Comparison of ENCODE assay signal across 11 mouse cellular contexts in the genomic region with DNA sequence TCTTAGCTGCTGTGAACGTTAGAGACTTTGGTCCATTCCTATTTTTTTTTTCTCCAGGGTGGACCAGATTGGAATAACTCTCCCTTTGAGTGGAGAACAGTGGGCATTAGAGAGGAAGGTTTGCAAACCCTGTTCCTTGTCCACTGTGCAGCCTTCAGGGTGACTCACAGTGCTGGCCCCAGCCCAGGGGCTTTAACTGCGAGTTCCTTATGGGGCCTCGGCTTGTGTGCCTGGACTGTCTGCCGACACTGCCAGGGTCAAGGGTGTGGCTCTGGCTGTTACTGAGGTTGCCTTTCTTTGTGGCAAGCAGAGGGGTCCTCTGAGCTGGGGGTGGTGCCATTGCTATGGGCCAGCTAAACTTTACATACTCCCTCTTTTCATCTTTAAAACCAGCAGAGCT. TPM values are rescaled to one million over a fixed set of nuclear protein-coding genes. Genes with fewer than 3 reads are reported as not detected.
A peak's percentile ranks its signal among the peaks of the same experiment; 100 is the strongest.
DNase-seq lines count a peak whose midpoint lies in the region; TF ChIP-seq lines count a peak whose summit lies in the region.
"Had no signal": no experiment of that assay in that cellular context is flagged by ENCODE, and none has a peak within 500 bp of the region (broad histone marks: within the 10 kb centered on the region; RNA-seq: fewer than 3 reads in every experiment).

No protein-coding gene starts in this region.

- no peak overlapping the region for H3K4me3 ChIP-seq in thymus, adult 2 months (ENCODE audit: control insufficient read depth, insufficient read depth, low read length)
- H3K4me3 ChIP-seq: forebrain, embryonic 10.5 days; neural tube, embryonic 13.5 days had no signal

- no peak for TF ChIP-seq CTCF in thymus, adult 2 months (IDR thresholded peaks at IDR 0.05; ENCODE audit: borderline replicate concordance, control insufficient read depth, extremely low read depth, insufficient read depth, low read length, poor library complexity)

- H3K4me1 ChIP-seq in thymus, adult 2 months (replicated peaks; ENCODE audit: control insufficient read depth, insufficient read depth, low read length), result no peaks in the 10 kb centered on the region

- H3K27me3 ChIP-seq in thymus, adult 2 months (ENCODE audit: control insufficient read depth, insufficient read depth, low read length), result no peaks in the 10 kb centered on the region
- H3K27me3 ChIP-seq: neural tube, embryonic 13.5 days had no signal

- intact Hi-C loops in heart, postnatal 10 days (cut with DNase I), result loop anchor here (1.0 to 5.0 kb wide), 3 partner anchors 107 to 191 kb away; no protein-coding TSS in a partner anchor

- no peaks in the 10 kb centered on the region; the same call in 1 of the 2 replicates for H3K36me3 ChIP-seq in thymus, adult 2 months (ENCODE audit: control insufficient read depth, insufficient read depth, low read length)

- H3K27ac ChIP-seq in thymus, adult 2 months (ENCODE audit: control insufficient read depth, insufficient read depth, low read length), result no peak overlapping the region
- H3K27ac ChIP-seq: forebrain, embryonic 10.5 days; hindbrain, embryonic 14.5 days; neural tube, embryonic 13.5 days had no signal

- 95% methylated on average over 4 of the region's 4 CpGs for WGBS in thymus, adult 2 months

- DNase-seq in heart, adult 11 months, result peak; percentile 93
- no peak for DNase-seq in heart, adult 9 months (ENCODE audit: low spot score in 2 of 2)
- DNase-seq in 416B (ENCODE audit: low read depth), result peak; percentile 26
- peak; percentile 89 for DNase-seq in adrenal gland, postnatal 25 days
- peak; percentile 30 to 44 for DNase-seq in heart, postnatal 10 days
- no peak for DNase-seq in thymus, adult 2 months
- no peak for DNase-seq in frontal cortex, postnatal 25 days (ENCODE audit: low spot score in 2 of 2)
- DNase-seq in right cerebral cortex, adult 18-20 months, result no peak

- no peak for TF ChIP-seq POLR2A in thymus, adult 2 months (IDR thresholded peaks at IDR 0.05; ENCODE audit: control insufficient read depth, extremely low read depth, insufficient read depth, low read length, poor library complexity)

RNA-seq across cellular contexts. Expression of gene Wrb, which starts 5.8 kb away (rescaled TPM):
- total RNA-seq in adrenal gland, postnatal 25 days (2021), result 23.5 and 38.5 TPM in 2 replicates
- total RNA-seq in heart, postnatal 10 days (2021), result 10 to 100 TPM; 12.8 to 18.2 TPM
- 38.3 and 44.6 TPM in 2 replicates for polyA plus RNA-seq in thymus, adult 2 months (2012; rRNA removed)

RNA-seq across cellular contexts. Expression of gene Hmgn1, which starts 23.5 kb away (rescaled TPM):
- 234 and 254 TPM in 2 replicates for total RNA-seq in adrenal gland, postnatal 25 days (2021)
- total RNA-seq in heart, postnatal 10 days (2021), result 100 to 1,000 TPM in 1 of 2 experiments, 10 to 100 TPM in 1; 94.6 to 120 TPM
- polyA plus RNA-seq in thymus, adult 2 months (2012; rRNA removed), result 28.5 and 31.4 TPM in 2 replicates

RNA-seq across cellular contexts. Expression of gene Lca5l, which starts 41.1 kb away (rescaled TPM):
- total RNA-seq in adrenal gland, postnatal 25 days (2021), result 3.0 and 3.6 TPM in 2 replicates
- 1 to 10 TPM; 1.3 to 1.4 TPM for total RNA-seq in heart, postnatal 10 days (2021)
- 0.18 and 0.34 TPM in 2 replicates for polyA plus RNA-seq in thymus, adult 2 months (2012; rRNA removed)

RNA-seq across cellular contexts. Expression of gene Sh3bgr, which starts 49.3 kb away (rescaled TPM):
- 24.7 and 28.6 TPM in 2 replicates for total RNA-seq in adrenal gland, postnatal 25 days (2021)
- total RNA-seq in heart, postnatal 10 days (2021), result 100 to 1,000 TPM; 593 to 606 TPM
- 0.43 and 8.9 TPM in 2 replicates for polyA plus RNA-seq in thymus, adult 2 months (2012; rRNA removed)

Comparison
In these comparisons a context has a peak if more than half of its experiments do, and no peak if none do; other contexts are left out.
1. DNase-seq: peak in heart, adult 11 months (single experiment), 416B (single experiment), adrenal gland, postnatal 25 days (single experiment) and heart, postnatal 10 days (2 of 2); none in heart, adult 9 months (0 of 2), thymus, adult 2 months (single experiment), frontal cortex, postnatal 25 days (0 of 2) and right cerebral cortex, adult 18-20 months (single experiment).